Comparison of ENCODE assay signal across 7 mouse cellular contexts in genomic region chr3:65929304-65929783, GRCm38 (mm10). TPM values are rescaled to one million over a fixed set of nuclear protein-coding genes. Genes with fewer than 3 reads are reported as not detected.
DNase-seq lines count a peak whose midpoint lies in the region; ATAC-seq and TF ChIP-seq lines count a peak whose summit lies in the region.

No protein-coding gene starts in this region.

- peak; percentile 42; the same call in 1 of the 2 replicates for TF ChIP-seq CTCF in spleen, adult 2 months (IDR thresholded peaks at IDR 0.05; ENCODE audit: extremely low read depth, insufficient read depth, insufficient read length, insufficient replicate concordance)

- TF ChIP-seq POLR2A in spleen, adult 2 months (IDR thresholded peaks at IDR 0.05; ENCODE audit: low read depth, low read length) = no peak

- H3K4me1 ChIP-seq in embryonic facial prominence, embryonic 10.5 days = peaks cover 29% of the 10 kb centered on the region
- peaks cover 16% of the 10 kb centered on the region for H3K4me1 ChIP-seq in limb, embryonic 12.5 days (replicated peaks)
- peaks cover 9% of the 10 kb centered on the region for H3K4me1 ChIP-seq in midbrain, embryonic 14.5 days (ENCODE audit: control insufficient read depth, insufficient read depth, low read length)
- no peaks in the 10 kb centered on the region for H3K4me1 ChIP-seq in spleen, adult 2 months (ENCODE audit: control insufficient read depth, insufficient read depth, insufficient read length)

- H3K27me3 ChIP-seq in embryonic facial prominence, embryonic 10.5 days (replicated peaks; ENCODE audit: low read depth, poor library complexity, severe bottlenecking) = 0 out of 2 replicates have a peak, but pooled peaks cover 5% of the 10 kb centered on the region
- no peaks in the 10 kb centered on the region for H3K27me3 ChIP-seq in limb, embryonic 12.5 days
- H3K27me3 ChIP-seq in midbrain, embryonic 14.5 days (ENCODE audit: control insufficient read depth, insufficient read depth, low read length) = no peaks in the 10 kb centered on the region
- no peaks in the 10 kb centered on the region for H3K27me3 ChIP-seq in spleen, adult 2 months (ENCODE audit: control insufficient read depth, insufficient read depth, low read length)

- H3K9me3 ChIP-seq in embryonic facial prominence, embryonic 10.5 days = no peaks in the 10 kb centered on the region
- no peaks in the 10 kb centered on the region for H3K9me3 ChIP-seq in limb, embryonic 12.5 days
- no peaks in the 10 kb centered on the region for H3K9me3 ChIP-seq in midbrain, embryonic 14.5 days (ENCODE audit: control insufficient read depth, low read length)

- peak overlapping the region; percentile 54; the same call in 1 of the 2 replicates for H3K9ac ChIP-seq in limb, embryonic 12.5 days (replicated peaks)
- H3K9ac ChIP-seq in midbrain, embryonic 14.5 days (replicated peaks; ENCODE audit: low read length) = 0 out of 2 replicates have a peak overlapping the region, but pooled peaks have one; percentile 20

- ATAC-seq in limb, embryonic 12.5 days (ENCODE audit: insufficient number of reproducible peaks, insufficient read depth, low FRiP score, low TSS enrichment, low read depth) = peak; percentile 72; the same call in 1 of the 2 replicates
- peak; percentile 78 for ATAC-seq in midbrain, embryonic 14.5 days (ENCODE audit: low FRiP score, low TSS enrichment)

- DNase-seq in adrenal gland, adult 2 months = peak; percentile 87
- DNase-seq in embryonic facial prominence, embryonic 10.5 days (ENCODE audit: low spot score) = peak; percentile 88
- peak; percentile 92 to 93 for DNase-seq in heart, adult 18-20 months
- DNase-seq in kidney, adult 18-20 months = peak; percentile 79
- DNase-seq in midbrain, embryonic 14.5 days = peak; percentile 80
- DNase-seq in spleen, adult 2 months (ENCODE audit: low read depth in 1 of 2, low spot score in 2 of 2) = peak; percentile 31 to 35

- H3K36me3 ChIP-seq in embryonic facial prominence, embryonic 10.5 days (replicated peaks) = no peaks in the 10 kb centered on the region
- H3K36me3 ChIP-seq in limb, embryonic 12.5 days = no peaks in the 10 kb centered on the region
- H3K36me3 ChIP-seq in midbrain, embryonic 14.5 days (ENCODE audit: control insufficient read depth, insufficient read depth, low read length) = no peaks in the 10 kb centered on the region
- no peaks in the 10 kb centered on the region for H3K36me3 ChIP-seq in spleen, adult 2 months (ENCODE audit: control insufficient read depth, insufficient read depth, low read length)

- peak overlapping the region; percentile 47 for H3K4me3 ChIP-seq in embryonic facial prominence, embryonic 10.5 days
- H3K4me3 ChIP-seq in limb, embryonic 12.5 days (replicated peaks) = 0 out of 2 replicates have a peak overlapping the region, but pooled peaks have one; percentile 13
- H3K4me3 ChIP-seq in midbrain, embryonic 14.5 days (replicated peaks; ENCODE audit: low read depth, low read length) = no peak overlapping the region
- no peak overlapping the region for H3K4me3 ChIP-seq in spleen, adult 2 months (ENCODE audit: extremely low read depth, insufficient read depth, insufficient read length)

- WGBS in embryonic facial prominence, embryonic 10.5 days = 2% methylated on average over 10 of the region's 10 CpGs
- WGBS in limb, embryonic 12.5 days = 5% methylated on average over 10 of the region's 10 CpGs
- 1% methylated on average over 10 of the region's 10 CpGs for WGBS in midbrain, embryonic 14.5 days
- WGBS in spleen, adult 2 months = 10% methylated on average over 10 of the region's 10 CpGs

- H3K4me2 ChIP-seq in limb, embryonic 12.5 days = peak overlapping the region; percentile 52
- H3K4me2 ChIP-seq in midbrain, embryonic 14.5 days (ENCODE audit: low read length) = peak overlapping the region; percentile 43

- peak overlapping the region; percentile 89 for H3K27ac ChIP-seq in embryonic facial prominence, embryonic 10.5 days (replicated peaks)
- H3K27ac ChIP-seq in limb, embryonic 12.5 days = no peak overlapping the region
- H3K27ac ChIP-seq in midbrain, embryonic 14.5 days (replicated peaks; ENCODE audit: low read depth, low read length) = 0 out of 2 replicates have a peak overlapping the region, but pooled peaks have one; percentile 14
- no peak overlapping the region for H3K27ac ChIP-seq in spleen, adult 2 months (ENCODE audit: insufficient read depth, low read length)

RNA-seq across cellular contexts. Expression of gene Ccnl1, which starts 28.7 kb away (rescaled TPM):
- 100 to 1,000 TPM in 1 of 2 experiments, 10 to 100 TPM in 1; 65.8 to 125 TPM for total RNA-seq in adrenal gland, adult 2 months (2021)
- 120 and 136 TPM in 2 replicates for polyA plus RNA-seq in adrenal gland, adult 2 months (2012; rRNA removed)
- polyA plus RNA-seq in embryonic facial prominence, embryonic 10.5 days (2016; fragmentation: Nextera tagmentation; extraction: Ambion mirVana) = 102 and 104 TPM in 2 replicates
- 10 to 100 TPM; 14.7 to 20.8 TPM for total RNA-seq in heart, adult 18-20 months (2021)
- 139 and 144 TPM in 2 replicates for polyA plus RNA-seq in limb, embryonic 12.5 days (2016; fragmentation: Nextera tagmentation; extraction: Ambion mirVana)
- 78.1 and 99.0 TPM in 2 replicates for polyA plus RNA-seq in midbrain, embryonic 14.5 days (2014; fragmentation: Nextera tagmentation; extraction: Ambion mirVana)
- polyA plus RNA-seq in spleen, adult 2 months (2012; rRNA removed) = 52.5 and 95.8 TPM in 2 replicates

Comparison
In these comparisons a context has a peak if more than half of its experiments do, and no peak if none do; other contexts are left out.
1. DNase-seq: peak in every context shown above with its lines; median percentile 92 in heart, adult 18-20 months; 88 in embryonic facial prominence, embryonic 10.5 days; 87 in adrenal gland, adult 2 months; 80 in midbrain, embryonic 14.5 days; 79 in kidney, adult 18-20 months; 33 in spleen, adult 2 months.
2. H3K27ac ChIP-seq: peak in embryonic facial prominence, embryonic 10.5 days (single experiment) and midbrain, embryonic 14.5 days (single experiment); none in limb, embryonic 12.5 days (single experiment) and spleen, adult 2 months (single experiment).
3. H3K4me3 ChIP-seq: peak in embryonic facial prominence, embryonic 10.5 days (single experiment) and limb, embryonic 12.5 days (single experiment); none in midbrain, embryonic 14.5 days (single experiment) and spleen, adult 2 months (single experiment).